Mouse (Mus musculus) midbrain, embryonic 11.5 days (tissue): ENCODE data around the gene Ruvbl1. TPM values are rescaled to one million over a fixed set of nuclear protein-coding genes. Genes with fewer than 3 reads are reported as not detected.

Experiments
- polyA plus RNA-seq: library from polyadenylated mRNA; unstranded; fragments of >200 nt; fragmentation: Nextera tagmentation; extraction: Ambion mirVana; gene quantifications from 2 replicates; pipeline ENCODE4 v1.2.1, GENCODE M21; 2014

Ruvbl1 gene
- polyA plus RNA-seq, 1 experiment from 2014 or later = 164 TPM

Other genes starting within 250 kb of the Ruvbl1 start
- not detected in 2 replicates for gene Dnajb8, start 243.1 kb upstream of the Ruvbl1 start, polyA plus RNA-seq
- gene Eefsec, start 18.9 kb upstream of the Ruvbl1 start, polyA plus RNA-seq = 33.7 and 39.6 TPM in 2 replicates
- 152 and 165 TPM in 2 replicates for gene Sec61a1, start 53.5 kb downstream of the Ruvbl1 start, polyA plus RNA-seq
- not detected in 2 replicates for gene Kbtbd12, start 172.5 kb downstream of the Ruvbl1 start, polyA plus RNA-seq